Mouse (Mus musculus): ENCODE measurements around the gene Irf9.

DNA sequence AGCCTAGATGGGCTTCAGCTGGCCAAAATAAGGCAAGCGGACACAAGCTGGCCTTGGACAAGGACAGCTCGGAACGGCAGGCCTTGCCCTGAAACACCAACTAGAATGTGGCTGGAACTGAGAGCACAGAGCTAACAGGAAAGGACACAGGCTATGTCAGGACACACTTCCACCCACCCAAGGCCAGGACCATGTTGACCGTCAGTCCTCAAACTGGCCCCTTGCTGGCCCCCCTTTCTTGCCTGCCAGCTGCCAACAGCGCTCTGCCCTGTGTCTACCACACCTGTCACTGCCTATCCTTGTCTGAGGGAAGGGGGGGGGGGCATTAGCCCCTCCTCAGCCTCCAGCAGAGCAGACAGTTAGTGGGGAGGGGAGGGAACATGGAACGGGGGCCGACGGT is 28.1 kb upstream of the Irf9 start, which contains the start of gene Fitm1:
- TF ChIP-seq CTCF (IDR thresholded peaks at IDR 0.05; ENCODE audit: low read depth, low read length) (no peak), POLR2A (IDR thresholded peaks at IDR 0.05; ENCODE audit: borderline replicate concordance, low read depth, low read length) (no peak)

All from bone marrow macrophage, adult 2 months (primary cell).